Mouse (Mus musculus): Measurements from ENCODE around the gene Ctf1. TPM values are rescaled to one million over a fixed set of nuclear protein-coding genes. Genes with fewer than 3 reads are reported as not detected.

Ctf1 gene
- polyA plus RNA-seq, 1 experiment: not detected

GRCm38 (mm10) chr7:127707045-127707956 lies 5.2 kb upstream of the Ctf1 start:
- peak overlapping the region; percentile 98 for H3K4me3 ChIP-seq (ENCODE audit: insufficient read depth, low read depth, low read length)
- TF ChIP-seq POLR2A (IDR thresholded peaks at IDR 0.05; ENCODE audit: insufficient read depth, low read depth, low read length) (no peak), CTCF (IDR thresholded peaks at IDR 0.05; ENCODE audit: insufficient read depth, low read depth, low read length) (no peak)
- 41% methylated on average over 22 of the region's 22 CpGs for WGBS
- H3K4me1 ChIP-seq (ENCODE audit: control insufficient read depth, insufficient read depth, low read length): peaks cover 15% of the 10 kb centered on the region
- H3K27ac ChIP-seq (ENCODE audit: insufficient read depth, low read depth, low read length): peak overlapping the region; percentile 71; the same call in 1 of the 2 replicates

- no peak for TF ChIP-seq POLR2A (IDR thresholded peaks at IDR 0.05; ENCODE audit: insufficient read depth, low read depth, low read length)
- TF ChIP-seq CTCF (IDR thresholded peaks at IDR 0.05; ENCODE audit: insufficient read depth, low read depth, low read length): no peak
- peak overlapping the region; percentile 71; the same call in 1 of the 2 replicates for H3K27ac ChIP-seq (ENCODE audit: insufficient read depth, low read depth, low read length)
- 4% methylated on average over 5 of the region's 5 CpGs for WGBS
Measured at GRCm38 (mm10) chr7:127707957-127708206, 4.7 kb upstream of the Ctf1 start.

DNA sequence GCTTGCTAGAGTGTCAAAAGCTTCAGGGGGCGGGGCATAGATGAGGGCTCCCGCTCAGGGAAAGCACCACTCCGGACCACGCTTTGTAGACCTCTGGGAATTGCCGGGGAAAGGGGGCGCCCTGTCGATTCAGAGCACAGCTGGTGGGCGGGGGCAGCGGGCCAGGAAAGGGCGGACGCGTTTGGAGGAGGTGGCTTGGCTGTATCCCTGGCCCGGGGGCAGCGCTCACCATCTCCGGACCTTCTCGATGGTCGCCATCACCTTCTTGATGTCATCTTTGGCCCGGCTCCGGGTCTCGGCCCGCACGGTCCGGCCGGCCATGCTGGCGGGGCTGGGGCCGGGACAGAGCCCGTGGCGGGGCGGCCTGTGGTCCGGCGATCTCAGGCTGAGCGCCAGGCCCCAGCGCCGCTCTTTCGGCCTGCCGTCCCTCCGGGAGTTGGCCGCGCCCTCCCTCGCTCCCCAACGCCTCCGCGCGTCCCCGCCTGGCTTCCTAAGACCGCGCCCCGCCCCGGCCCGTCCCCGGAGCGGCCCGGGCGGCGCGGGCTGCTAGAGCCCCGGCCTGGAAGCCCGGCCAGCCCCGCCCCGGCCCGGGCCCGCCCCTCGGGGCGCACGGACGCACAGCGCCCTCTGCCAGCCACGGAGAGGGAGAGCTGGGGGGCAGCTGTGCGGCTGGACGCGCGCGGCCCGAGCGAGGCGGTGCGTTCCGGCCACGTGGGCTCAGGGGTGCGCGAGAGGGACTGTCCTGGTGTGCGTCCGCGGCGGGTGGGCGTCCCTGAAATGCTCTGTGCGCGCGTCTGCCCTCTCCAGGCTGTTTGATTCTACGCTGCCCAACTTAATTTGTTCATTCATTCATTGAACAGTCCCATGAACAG lies 4.1 kb upstream of the Ctf1 start, which contains the start of gene Bcl7c:
Bcl7c (minus strand) TSS at position 727 of the 872 bp plus-strand sequence.
- TF ChIP-seq POLR2A (IDR thresholded peaks at IDR 0.05; ENCODE audit: insufficient read depth, low read depth, low read length) (no peak; the same call in 1 of the 2 replicates), CTCF (IDR thresholded peaks at IDR 0.05; ENCODE audit: insufficient read depth, low read depth, low read length) (peak; percentile 59)
- peak within 1 kb of the TSS; percentile 98 for H3K4me3 ChIP-seq (ENCODE audit: insufficient read depth, low read depth, low read length)
- peak within 1 kb of the TSS; percentile 71 for H3K27ac ChIP-seq (ENCODE audit: insufficient read depth, low read depth, low read length)
- under 1% methylated on average over 90 of the region's 90 CpGs for WGBS
- peaks cover 15% of the 10 kb centered on the region for H3K4me1 ChIP-seq (ENCODE audit: control insufficient read depth, insufficient read depth, low read length)

More at GRCm38 (mm10) chr7:127707957-127708206, 4.7 kb upstream of the Ctf1 start:
- H3K4me3 ChIP-seq (ENCODE audit: insufficient read depth, low read depth, low read length): peak overlapping the region; percentile 98
- H3K4me1 ChIP-seq (ENCODE audit: control insufficient read depth, insufficient read depth, low read length): peaks cover 15% of the 10 kb centered on the region

- WGBS: 73% methylated on average over 5 of the region's 5 CpGs
- TF ChIP-seq POLR2A (IDR thresholded peaks at IDR 0.05; ENCODE audit: insufficient read depth, low read depth, low read length) (no peak), CTCF (IDR thresholded peaks at IDR 0.05; ENCODE audit: insufficient read depth, low read depth, low read length) (no peak)
- H3K27ac ChIP-seq (ENCODE audit: insufficient read depth, low read depth, low read length): no peak overlapping the region
- H3K4me3 ChIP-seq (ENCODE audit: insufficient read depth, low read depth, low read length): no peak overlapping the region
- H3K4me1 ChIP-seq (ENCODE audit: control insufficient read depth, insufficient read depth, low read length): peaks cover 15% of the 10 kb centered on the region
Measured at GRCm38 (mm10) chr7:127709261-127709979, 3.1 kb upstream of the Ctf1 start.

- Histone ChIP-seq H3K4me3 (ENCODE audit: insufficient read depth, low read depth, low read length) (no peak overlapping the region), H3K4me1 (ENCODE audit: control insufficient read depth, insufficient read depth, low read length) (peaks cover 15% of the 10 kb centered on the region), H3K27ac (ENCODE audit: insufficient read depth, low read depth, low read length) (no peak overlapping the region)
- 87% methylated on average over 3 of the region's 3 CpGs for WGBS
- no peak for TF ChIP-seq CTCF (IDR thresholded peaks at IDR 0.05; ENCODE audit: insufficient read depth, low read depth, low read length)
- TF ChIP-seq POLR2A (IDR thresholded peaks at IDR 0.05; ENCODE audit: insufficient read depth, low read depth, low read length): no peak
Measured at GRCm38 (mm10) chr7:127711031-127711430, 1.5 kb upstream of the Ctf1 start.

- H3K4me1 ChIP-seq (ENCODE audit: control insufficient read depth, insufficient read depth, low read length): peaks cover 15% of the 10 kb centered on the region
- 73% methylated on average over 3 of the region's 3 CpGs for WGBS
- H3K4me3 ChIP-seq (ENCODE audit: insufficient read depth, low read depth, low read length): no peak overlapping the region
- TF ChIP-seq CTCF (IDR thresholded peaks at IDR 0.05; ENCODE audit: insufficient read depth, low read depth, low read length) (no peak), POLR2A (IDR thresholded peaks at IDR 0.05; ENCODE audit: insufficient read depth, low read depth, low read length) (no peak)
- H3K27ac ChIP-seq (ENCODE audit: insufficient read depth, low read depth, low read length): no peak overlapping the region
Measured at GRCm38 (mm10) chr7:127711456-127711855, 1.1 kb upstream of the Ctf1 start.

- TF ChIP-seq POLR2A (IDR thresholded peaks at IDR 0.05; ENCODE audit: insufficient read depth, low read depth, low read length) (no peak), CTCF (IDR thresholded peaks at IDR 0.05; ENCODE audit: insufficient read depth, low read depth, low read length) (no peak)
Measured at GRCm38 (mm10) chr7:127714816-127715215, 2.3 kb downstream of the Ctf1 start.

DNA sequence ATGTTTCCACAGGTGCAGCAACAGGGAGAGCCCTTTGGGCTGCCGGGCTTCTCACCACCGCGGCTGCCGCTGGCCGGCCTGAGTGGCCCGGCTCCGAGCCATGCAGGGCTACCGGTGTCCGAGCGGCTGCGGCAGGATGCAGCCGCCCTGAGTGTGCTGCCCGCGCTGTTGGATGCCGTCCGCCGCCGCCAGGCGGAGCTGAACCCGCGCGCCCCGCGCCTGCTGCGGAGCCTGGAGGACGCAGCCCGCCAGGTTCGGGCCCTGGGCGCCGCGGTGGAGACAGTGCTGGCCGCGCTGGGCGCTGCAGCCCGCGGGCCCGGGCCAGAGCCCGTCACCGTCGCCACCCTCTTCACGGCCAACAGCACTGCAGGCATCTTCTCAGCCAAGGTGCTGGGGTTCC lies 4.5 kb downstream of the Ctf1 start:
- no peak for TF ChIP-seq POLR2A (IDR thresholded peaks at IDR 0.05; ENCODE audit: insufficient read depth, low read depth, low read length)
- TF ChIP-seq CTCF (IDR thresholded peaks at IDR 0.05; ENCODE audit: insufficient read depth, low read depth, low read length): peak; percentile 61; the same call in 1 of the 2 replicates
- peaks cover 6% of the 10 kb centered on the region for H3K4me1 ChIP-seq (ENCODE audit: control insufficient read depth, insufficient read depth, low read length)
- H3K27ac ChIP-seq (ENCODE audit: insufficient read depth, low read depth, low read length): no peak overlapping the region
- H3K4me3 ChIP-seq (ENCODE audit: insufficient read depth, low read depth, low read length): peak overlapping the region; percentile 34
- WGBS: 4% methylated on average over 41 of the region's 41 CpGs

More at GRCm38 (mm10) chr7:127714816-127715215, 2.3 kb downstream of the Ctf1 start:
- WGBS: 90% methylated on average over 4 of the region's 4 CpGs
- no peak overlapping the region for H3K4me3 ChIP-seq (ENCODE audit: insufficient read depth, low read depth, low read length)
- no peak overlapping the region for H3K27ac ChIP-seq (ENCODE audit: insufficient read depth, low read depth, low read length)
- H3K4me1 ChIP-seq (ENCODE audit: control insufficient read depth, insufficient read depth, low read length): peaks cover 6% of the 10 kb centered on the region

Data from olfactory bulb, adult 2 months (tissue).